Mouse (Mus musculus) CD8-positive naive resting alpha-beta T cell, adult 2 months (primary cell): ENCODE results near the gene Ubash3b.
A peak's percentile ranks its signal among the peaks of the same experiment; 100 is the strongest.

Experiments used
- DNase-seq, 2 experiments: peaks; one replicate each; pipeline ENCODE4 v3.0.0; 2022; ENCODE audit warnings: low read depth in 2 of 2, low spot score in 2 of 2

Gene Ubash3b

DNA sequence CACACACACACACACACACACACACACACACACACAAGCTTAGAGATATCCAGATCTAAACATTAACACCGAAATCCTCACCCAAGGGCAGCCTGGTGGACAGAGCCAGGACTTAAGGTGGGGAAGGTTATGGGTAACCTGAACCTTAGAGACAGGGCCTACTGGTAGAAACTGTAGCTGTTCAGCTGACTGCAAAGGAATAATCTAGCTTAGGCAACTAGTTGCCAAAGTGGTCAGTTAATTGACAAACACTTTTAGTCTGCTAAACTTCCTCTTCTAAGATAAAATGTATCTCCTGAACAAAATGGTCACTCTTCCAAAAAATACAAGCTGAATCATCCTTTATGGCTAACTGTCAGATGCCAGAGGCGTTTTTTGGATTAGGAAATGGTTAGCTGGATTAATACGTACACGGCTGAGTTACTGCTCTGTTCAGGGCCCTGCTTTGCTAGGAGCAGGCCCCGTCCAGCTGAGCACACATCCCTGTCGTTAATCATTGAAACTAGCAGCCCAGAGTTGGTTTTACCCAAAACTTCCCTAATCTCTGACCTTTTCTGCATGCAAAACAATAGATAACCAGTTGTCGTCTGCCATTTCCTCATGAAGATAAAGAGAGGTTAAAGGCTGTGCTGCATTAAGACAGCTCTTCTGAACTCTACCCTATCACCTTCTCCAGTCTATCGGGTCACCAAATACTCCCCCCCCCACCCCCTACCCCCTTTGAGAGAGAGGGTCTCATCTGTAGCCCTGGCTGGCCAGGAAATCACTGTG, 102.5 kb downstream of the Ubash3b start:
- no peak for DNase-seq

DNA sequence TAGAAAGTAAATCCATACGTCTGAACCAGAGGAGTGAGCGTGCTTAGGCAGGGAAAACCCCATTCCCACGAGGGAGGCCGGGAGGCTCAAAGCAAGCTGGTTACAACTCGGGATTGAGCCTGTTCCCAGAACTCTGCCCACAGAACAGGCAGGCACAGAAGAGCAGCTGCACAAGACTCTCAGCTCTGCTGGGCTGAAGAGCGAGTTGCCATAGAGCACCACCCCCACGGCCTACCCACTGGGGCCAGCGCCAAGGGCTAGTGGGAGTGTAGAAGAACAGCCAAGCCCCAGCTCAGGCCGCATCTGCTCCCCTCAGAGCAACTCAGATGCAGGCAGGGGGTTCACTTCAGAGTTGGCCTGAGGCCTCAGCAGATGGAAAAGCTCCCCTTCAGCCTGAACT, 107.3 kb downstream of the Ubash3b start:
- no peak for DNase-seq

DNA sequence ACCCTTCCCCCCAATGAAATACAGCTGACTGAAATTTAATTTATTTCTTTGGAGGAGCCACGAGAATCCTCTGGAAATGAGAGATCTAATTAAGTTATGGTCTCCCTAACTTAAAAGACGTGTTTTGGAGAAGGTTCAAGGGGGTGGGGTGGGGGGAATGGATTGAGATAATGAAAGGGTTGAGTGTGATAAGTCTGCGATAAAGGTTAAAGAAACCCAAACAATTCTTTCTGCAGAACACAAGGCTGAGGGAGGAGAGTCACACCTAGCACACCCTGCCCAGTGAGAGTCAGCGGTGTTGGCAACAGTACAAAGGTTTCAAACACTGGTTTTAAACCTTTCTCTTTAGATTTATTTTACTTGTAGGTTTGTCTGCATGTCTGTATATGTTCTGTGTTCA, 108.0 kb downstream of the Ubash3b start:
- DNase-seq = no peak

DNA sequence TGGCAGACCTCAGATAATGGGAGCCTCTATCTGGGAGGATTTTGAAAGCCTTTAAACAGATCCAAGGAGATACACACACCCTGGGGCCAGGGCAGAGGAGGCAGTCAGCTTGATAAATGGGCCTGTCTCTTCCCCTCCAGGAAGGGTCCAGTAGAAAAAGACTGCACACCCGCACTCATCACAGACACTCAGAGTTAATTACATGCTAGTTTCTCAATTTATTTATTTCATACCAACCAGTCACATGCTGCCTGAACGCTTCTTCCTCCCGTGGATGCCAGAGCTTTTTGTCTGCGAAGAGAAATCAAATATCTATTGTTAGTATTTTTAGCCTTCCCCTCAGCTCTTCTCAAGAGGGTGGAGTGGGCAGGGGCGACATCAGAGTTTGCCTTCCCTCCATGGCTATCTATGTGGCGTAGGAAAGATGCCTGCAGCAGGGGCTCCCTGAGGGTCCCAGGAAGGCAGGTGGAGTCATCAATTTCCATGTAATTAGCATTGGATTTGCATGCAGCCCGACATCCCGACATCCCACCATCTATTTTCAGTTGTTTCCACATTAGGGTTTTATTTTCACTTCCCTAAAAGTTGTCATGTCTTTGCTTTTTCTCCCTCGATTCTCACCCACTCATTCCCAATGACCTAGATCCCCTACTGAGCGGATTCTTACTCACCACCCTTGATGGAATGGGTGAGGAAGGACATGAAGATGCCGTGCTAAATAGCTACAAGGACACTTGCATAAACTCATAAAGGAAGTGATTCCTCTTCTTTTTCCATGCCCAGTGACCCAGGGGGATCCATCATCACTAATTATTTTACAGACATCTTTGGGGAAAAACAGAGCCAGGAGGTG, 110.2 kb downstream of the Ubash3b start:
- DNase-seq = no peak

DNA sequence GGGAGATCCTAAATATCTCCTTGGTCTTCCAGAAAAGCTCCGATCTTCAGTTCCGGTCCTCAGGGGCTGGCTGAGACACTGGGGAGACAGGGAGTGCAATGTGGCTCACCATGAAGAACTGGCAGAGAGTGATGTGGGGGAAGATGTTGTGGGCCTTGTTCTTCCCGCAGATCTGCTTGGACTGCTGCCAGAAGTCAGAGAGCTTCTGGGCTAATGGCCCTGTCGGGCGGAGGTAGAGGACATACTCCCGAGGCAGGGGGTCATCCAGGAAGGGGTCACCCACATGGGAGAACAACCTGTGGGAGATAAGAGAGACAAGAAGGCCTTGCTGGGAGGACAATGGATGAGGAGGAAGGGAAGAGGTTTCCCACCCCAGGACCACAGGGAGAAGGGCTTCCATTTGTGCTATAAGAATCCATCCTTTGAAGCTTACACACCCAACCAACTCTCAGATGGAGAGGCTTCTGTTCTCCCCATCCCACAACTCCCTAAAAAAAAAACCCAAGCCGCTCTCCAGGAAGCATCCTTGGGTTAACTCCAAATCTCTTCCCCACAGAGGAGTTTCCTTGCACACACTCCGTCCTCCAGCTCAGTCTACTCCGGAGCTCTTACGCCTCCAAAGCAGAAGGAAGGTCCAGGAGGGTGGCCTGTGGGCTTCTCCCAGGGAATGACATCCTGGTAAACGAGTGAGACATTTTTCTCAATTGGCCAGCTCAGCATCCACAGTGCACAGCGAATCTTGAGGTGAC, 111.0 kb downstream of the Ubash3b start:
- DNase-seq = no peak

DNA sequence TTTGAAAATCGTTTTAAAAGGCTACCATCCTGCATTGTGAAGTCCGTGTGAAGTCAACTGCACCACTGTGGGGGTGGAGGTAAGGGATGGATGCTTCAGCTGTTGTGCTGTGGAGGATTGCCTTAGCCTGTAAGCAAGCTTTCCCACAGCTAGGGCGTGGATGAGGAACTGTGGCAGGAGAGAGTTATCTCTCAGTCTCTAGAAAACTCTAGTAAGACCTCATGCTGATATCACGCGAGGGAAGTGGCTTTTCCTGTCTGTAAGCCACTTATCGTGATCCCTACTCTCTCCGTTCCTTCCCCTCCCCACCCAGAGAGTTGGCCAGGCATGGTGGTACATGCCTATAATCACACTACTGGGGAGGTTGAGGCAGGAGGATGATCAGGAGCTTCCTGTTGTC, 112.2 kb downstream of the Ubash3b start:
- DNase-seq = no peak

DNA sequence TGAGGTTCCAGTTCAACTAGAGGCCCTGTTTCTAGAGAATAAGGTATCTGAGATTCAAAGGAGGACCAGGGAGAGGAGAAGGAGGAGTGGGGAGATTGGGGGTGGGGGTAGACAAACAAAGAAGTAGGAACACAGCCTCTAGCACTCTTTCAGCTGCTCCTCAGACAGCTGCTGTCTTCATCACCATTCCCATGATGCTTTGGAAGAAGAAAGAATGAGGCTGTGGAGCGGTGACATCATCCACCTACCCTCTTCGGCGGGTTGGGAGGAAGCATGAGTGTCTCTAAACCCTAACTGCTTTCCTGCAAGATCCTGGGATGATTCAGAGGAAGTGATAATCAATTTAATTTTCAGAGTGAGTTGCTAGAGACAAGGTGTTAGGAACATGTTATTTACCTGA, 112.7 kb downstream of the Ubash3b start:
- DNase-seq = no peak

DNA sequence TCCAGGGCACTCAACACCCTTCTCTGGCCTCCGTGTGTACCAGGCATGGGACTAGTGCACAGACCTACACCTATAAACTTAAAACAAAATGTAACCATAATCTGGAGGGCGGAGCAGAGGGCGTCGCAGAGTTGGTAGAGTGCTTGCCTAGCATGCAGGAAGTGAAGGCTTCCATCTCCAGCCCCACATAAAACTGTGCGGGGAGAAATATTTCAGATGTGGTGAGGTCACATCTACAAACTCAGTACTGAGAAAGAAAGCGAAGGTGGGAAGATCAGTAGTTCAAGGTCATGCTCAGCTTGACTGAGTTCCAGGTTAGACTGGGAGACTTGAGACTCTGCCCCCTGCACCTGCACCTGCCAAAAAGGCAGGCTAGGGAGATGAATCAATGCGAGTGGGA, 113.3 kb downstream of the Ubash3b start:
- DNase-seq = peak; percentile 5 to 32

DNA sequence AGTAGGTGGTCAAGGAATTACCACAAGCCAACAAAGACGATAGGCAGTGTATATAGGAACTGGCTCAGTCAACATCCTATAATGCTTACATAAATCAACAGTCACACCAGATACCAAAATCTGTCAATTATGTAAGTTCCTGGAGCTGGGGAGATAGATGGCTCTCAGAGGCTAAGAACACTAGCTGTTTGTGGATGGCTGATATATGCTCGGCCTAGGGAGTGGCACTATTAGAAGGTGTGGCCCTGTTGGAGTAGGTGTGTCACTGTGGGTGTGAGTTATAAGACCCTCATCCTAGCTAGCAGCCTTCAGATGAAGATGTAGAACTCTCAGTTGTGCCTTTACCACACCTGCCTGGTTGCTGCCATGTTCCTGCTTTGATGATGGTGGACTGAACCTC, 113.8 kb downstream of the Ubash3b start:
- DNase-seq = no peak

DNA sequence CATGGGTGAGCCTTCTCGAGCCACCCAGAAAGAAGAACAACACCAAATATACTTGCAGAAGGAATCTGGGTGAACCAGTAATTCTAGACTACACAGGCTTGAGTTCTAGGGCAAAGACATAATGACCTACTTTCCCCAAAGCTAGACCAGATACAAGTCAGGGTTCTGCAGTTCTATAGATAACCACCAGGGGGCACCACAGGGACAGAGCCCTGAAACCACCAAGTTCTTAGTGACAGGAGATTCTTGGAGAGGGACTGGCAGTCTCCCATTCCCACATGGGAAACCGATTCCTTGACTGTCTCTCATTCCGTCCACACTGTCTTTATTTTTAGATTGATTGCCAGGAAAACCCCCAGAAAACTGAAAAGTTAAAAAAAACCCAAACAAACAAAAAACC, 116.9 kb downstream of the Ubash3b start:
- DNase-seq = peak; percentile 77 to 81

DNA sequence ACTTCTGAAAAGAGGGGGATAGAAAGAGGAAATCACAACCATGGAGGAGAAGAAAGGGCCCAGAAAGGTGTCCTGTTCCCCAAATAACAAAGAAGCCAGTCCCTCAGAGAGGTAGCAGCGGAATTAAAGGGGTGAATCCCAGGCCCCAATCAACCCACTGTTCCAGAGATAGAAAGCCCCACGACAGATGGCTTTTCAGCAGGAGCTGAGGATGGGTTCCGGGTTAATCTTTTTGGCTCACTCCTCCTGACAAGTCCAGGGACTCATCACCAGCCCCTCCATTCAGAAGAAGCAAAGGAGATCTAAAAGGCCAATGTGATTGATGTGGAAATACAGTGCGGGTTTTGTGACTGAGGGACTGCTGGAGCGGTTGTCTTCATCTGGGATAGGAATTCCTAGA, 117.9 kb downstream of the Ubash3b start:
- DNase-seq = no peak

DNA sequence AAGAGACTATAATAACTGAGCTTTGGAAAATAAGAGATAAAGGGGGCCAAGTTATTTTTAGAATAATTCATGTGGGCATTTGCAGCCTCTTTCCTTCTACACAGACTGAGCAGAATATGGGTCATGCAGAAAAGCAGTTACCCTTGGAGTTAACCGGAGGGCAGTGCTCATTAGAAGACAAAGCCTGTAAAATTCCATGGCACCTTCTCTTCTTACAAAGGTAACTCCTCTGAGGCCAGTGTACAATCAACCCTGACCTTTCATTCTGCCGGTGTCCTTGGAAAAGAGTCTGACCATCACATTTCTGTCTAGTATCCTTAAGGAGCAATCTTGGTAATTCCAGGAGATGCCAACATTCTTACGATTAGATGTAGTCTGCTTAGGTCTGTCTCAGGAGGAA, 120.1 kb downstream of the Ubash3b start:
- no peak for DNase-seq

DNA sequence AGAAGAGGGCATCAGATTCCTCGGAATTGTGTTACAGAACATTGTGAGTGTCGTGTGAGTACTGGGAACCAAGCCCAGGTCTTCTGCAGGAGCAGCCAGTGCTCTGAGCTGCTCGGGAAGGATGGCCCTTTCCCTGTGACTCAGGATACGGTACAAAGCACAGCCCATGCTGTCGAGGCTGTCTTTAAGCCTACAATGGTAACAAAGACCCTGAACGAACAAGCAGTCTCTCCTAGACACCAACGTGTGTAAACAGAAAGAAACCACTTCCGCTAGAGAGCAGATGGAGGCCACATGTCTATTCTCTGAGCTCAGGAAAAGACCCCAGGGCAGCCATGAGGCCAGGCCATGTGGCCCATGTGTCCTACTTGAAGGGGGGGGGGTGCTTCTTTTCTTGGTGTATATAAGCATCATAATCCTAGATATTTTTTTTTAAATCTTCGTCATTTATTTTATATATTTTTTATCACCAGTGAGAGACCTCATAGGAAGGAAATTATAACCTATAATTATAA, 123.3 kb downstream of the Ubash3b start:
- DNase-seq = no peak

DNA sequence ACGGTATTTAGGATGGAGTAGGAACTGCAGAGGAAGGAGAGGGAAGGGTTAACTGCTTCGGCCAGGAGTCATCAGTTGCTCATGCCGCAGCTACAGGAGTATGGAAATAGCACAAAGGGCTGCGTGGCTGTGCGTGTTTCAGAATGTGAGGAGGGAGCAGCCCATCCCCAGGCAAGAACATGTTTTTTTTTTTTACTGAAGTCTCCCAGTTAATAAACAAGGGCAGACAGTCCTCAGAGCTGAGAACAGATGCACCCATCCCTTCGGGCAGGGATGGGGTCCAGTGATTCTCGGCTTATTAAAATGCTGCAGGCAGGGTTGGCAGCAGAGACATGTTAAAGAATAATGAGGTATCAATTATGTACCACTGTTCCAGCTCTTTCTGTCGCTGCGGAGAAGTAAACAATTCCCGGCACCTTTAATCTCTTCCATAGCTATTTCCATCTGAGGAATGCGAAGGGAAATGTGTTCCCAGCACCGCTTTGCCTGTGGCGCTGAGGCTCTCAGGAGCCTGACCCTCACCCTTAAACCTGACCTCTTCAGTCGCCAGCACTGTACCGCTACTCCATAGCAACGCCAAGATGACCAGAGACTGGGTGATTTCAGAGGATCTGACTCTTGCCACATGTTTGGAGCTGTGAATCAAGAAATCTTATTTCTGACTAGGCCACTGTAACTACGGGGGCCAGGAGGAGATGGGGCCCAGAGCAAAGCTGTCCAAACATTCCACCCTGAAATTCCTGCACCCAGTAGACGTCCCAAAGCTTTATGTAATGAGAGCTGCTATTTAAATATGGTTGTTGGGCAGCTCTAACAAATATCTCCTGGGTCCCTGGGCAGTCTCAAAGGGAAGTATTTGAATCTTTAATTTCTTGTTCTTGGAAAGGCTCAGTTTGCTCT, 129.7 kb downstream of the Ubash3b start:
- DNase-seq = no peak

DNA sequence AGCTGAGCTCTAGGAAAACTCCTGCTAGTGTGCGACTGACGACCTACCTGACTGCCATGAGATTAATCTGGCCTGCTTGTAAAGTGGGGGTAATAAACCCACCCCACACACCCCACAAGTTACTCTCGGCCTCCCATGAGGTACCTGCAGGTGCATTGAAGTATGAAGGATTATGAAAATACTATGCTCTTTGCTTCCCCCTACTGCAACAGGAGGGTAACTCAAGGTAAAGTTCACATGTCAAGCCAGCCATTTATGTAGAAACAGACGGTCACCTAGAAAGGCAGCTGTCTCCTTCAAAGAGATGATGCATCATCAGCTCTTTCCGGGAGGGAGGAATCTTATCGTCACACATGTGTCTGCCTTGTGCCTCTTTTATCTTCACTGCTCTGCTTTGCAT, 131.7 kb downstream of the Ubash3b start:
- DNase-seq = peak in 1 of 2 experiments; percentile 15

DNA sequence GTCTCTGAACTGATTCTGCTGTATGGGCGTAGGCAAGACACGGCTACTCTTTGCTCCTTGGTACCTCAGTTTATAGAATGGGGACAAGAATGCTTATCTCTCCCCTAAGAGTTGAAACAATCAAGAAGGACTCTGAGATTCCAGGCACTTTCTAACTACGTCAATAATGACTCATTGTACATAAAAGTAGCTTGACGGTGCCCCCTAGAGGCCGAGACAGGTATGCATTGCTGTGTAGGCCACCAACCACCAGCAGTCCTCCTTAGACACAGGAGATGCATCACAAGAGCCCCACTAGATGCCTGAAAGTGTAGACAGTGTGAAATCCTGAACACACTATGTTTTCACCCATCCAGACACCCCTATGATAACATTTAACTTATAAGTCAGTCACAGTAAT, 133.0 kb downstream of the Ubash3b start:
- DNase-seq = peak; percentile 52 to 61

DNA sequence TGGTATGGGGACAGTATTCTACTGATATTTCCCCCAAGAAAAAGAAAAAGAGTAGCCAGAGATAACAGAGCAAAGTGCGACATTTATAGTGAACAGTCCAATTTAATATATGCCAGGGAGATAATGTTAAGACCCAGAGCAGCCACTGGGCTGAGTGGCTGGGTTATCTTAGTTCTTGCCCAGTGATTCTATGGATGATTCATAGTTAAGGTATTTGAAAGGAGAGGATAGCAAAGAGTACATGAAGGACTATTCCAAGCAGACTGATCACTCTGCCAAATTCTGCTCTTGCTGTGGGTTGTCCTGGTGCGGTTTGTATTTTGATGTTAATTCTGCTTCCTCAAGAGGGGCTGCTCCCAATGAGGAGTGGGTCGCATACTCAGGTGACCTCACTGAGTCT, 139.8 kb downstream of the Ubash3b start:
- no peak for DNase-seq

DNA sequence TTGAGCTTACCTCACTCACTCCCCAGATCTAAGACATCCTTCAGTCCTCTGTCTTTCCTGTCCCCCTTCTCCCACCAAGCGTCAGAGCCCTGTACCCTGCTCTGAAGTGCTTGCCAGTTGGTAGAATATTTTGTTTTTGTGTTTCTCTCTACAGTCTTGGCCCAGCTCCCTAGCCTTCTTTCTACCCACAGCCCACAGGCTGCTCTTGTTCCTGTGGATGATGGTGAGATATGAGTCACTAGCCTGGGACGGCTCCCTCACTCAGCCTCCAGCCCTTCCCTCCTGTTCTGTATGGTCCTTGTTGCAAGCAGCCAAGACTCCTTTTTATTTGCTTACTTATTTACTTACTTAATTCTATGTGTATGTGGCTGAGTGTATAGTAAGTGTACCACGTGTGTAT, 141.0 kb downstream of the Ubash3b start:
- no peak for DNase-seq

DNA sequence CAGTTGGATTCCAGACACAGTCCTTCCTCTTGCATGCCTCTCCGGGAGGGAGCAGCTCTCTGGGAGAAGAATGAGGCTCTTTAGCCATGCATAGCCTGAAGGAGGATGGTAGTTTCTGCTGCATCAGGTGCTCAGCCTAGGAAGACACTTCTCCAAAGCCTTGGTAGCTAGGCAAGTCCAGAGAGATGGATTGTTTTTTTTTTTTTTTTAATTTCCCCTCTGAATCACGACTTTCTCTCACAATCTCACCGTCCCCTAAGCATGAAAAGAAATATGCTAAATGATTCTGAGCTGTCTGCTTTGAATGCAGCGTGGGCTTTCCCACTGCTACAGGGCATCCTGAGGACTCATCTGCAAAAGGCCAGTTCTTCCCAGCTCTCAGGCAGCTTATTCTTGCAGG, 147.0 kb downstream of the Ubash3b start:
- no peak for DNase-seq

DNA sequence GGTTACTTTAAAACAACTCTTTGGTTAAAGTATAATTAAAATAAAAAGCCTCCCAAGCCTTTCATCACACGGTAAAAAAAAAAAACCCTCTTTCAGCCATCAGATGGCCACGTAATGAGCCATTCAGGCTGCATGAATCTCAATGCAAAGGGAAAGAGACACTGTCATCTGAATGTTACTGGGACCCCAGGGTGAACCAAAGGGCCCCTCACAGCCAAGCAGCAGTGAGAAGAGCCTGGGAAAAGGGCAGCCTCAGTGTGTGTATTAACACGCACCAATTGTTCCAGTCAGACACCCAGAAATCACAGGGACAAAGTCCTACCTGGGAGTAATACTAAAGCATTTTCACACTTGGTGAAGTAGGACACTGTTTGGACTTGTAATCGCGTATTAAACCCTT, 149.0 kb downstream of the Ubash3b start:
- no peak for DNase-seq
